Mouse (Mus musculus) bone marrow, adult 2 months (tissue): ENCODE results near the gene Pxn.
"Not testable (repeated sequence)": the region's sequence is repeated elsewhere in the genome, so short reads cannot be mapped to it uniquely, and the experiment has no call there.

Source experiments
- CTCF ChIP-seq: fragments of 200-500 bp; IDR thresholded peaks from 2 replicates; pipeline ENCODE4 v1.5.1; 2011; ENCODE audit warnings: low read length, control low read depth; ENCODE audit not compliant: control insufficient read depth, insufficient read depth
- POLR2A ChIP-seq: fragments of 200-500 bp; IDR thresholded peaks from 2 replicates; pipeline ENCODE4 v1.6.1; 2011; ENCODE audit warnings: low read depth, mild to moderate bottlenecking, control low read depth, low read length, borderline replicate concordance; ENCODE audit not compliant: control insufficient read depth

- TF ChIP-seq CTCF, POLR2A: not testable (repeated sequence)
Observed at GRCm38 (mm10) chr5:115495618-115496017, 10.9 kb upstream of the Pxn start.
